Mouse (Mus musculus) frontal cortex, postnatal 25 days (tissue): Measurements from ENCODE around the gene Naip1.
A peak's percentile ranks its signal among the peaks of the same experiment; 100 is the strongest.
"Not testable (repeated sequence)": the region's sequence is repeated elsewhere in the genome, so short reads cannot be mapped to it uniquely, and the experiment has no call there.

ENCODE experiments used
- DNase-seq, 2 experiments: peaks; one replicate each; pipeline ENCODE4 v3.0.0; 2022; ENCODE audit warnings: low spot score in 2 of 2

Naip1 gene

DNA sequence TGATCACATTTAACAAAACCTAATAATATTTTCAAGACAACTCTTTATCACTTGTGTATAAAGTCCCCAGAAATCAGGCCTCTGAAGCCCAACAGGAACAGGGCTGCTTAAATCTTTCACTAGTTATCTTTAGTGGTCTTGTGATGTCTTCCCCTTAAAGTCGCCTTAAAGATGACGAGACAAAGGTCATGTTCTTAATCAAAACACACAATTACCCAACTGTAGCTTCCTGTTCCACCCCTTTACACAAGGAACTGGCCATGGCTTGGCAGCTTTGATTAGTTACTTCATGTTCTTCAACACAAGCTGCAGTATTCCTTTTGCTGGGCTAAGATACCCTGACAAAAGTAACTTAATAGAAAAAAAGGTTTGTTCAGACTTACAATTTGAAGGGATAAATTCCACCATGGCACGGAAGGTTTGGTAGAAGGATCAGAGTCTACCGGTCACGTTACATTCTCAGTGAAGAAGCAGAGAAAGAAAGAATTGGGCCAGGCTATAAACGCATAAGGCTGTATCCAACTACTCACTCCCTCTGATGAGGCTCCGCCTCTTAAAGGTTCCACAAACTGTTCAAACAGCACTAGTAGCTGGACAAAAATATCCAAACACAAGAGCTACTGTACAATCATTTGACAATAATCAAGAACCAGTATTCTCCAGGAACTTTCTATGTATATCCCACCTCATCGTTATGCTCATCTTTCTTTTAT is at the start of gene Naip1:
Naip1 (minus strand) TSS at position 455 of the 713 bp plus-strand sequence.
- not testable (repeated sequence) for DNase-seq

GRCm38 (mm10) chr13:100499625-100500024 is 47.0 kb upstream of the Naip1 start:
- not testable (repeated sequence) for DNase-seq

DNA sequence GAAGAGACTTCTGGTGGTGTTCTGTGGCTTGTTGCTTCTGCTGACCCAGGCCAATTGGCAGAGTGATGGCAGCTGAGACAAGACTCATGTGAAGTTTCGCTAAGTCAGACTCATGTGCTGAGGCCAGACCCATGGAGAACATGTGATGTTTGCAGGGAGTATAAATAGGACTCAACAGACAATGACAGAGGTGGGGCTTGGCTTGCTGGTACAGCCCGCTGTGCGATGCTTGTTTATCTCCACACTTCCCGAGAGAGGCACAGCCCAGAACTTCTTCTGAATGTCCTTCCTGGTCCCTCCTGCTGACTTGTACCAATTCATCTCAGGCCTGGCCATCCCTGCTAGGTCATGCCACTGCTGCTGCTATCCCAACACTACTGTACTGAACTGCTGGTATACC is 42.7 kb upstream of the Naip1 start:
- no peak for DNase-seq

DNA sequence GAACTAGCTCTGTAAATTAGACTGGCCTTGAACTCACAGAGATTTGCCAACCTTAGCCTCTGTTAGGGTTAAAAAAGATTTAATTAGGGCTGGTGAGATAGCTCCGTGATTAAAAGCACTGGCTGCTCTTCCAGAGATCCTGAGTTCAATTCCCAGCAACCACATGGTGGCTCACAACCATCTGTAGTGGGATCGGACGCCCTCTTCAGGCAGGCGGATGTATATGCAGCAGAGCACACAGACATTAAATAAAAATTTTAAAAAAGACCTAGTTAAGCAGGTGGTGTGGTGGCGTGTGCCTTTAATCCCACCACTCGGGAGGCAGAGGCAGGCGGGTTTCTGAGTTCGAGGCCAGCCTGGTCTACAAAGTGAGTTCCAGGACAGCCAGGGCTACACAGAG is 41.7 kb upstream of the Naip1 start:
- not testable (repeated sequence) for DNase-seq

DNA sequence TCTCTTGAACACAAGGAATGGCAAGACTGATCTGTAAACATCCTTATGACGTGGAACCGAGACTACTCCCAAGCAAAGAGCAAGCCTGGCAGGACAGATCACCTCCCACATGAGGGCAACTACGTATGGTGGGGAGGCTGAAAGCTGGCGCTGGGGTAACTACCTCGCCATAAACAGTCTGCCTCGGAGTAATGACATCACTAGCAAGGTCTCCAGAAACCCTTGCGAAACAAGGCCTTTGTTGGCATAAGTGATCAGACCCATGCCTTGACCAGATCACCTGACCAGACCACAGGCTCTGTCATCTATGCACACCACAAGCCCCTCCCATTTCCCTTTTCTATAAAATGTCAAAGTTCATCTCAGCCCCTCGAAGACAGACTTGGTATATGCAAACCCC is 40.6 kb upstream of the Naip1 start:
- no peak for DNase-seq

DNA sequence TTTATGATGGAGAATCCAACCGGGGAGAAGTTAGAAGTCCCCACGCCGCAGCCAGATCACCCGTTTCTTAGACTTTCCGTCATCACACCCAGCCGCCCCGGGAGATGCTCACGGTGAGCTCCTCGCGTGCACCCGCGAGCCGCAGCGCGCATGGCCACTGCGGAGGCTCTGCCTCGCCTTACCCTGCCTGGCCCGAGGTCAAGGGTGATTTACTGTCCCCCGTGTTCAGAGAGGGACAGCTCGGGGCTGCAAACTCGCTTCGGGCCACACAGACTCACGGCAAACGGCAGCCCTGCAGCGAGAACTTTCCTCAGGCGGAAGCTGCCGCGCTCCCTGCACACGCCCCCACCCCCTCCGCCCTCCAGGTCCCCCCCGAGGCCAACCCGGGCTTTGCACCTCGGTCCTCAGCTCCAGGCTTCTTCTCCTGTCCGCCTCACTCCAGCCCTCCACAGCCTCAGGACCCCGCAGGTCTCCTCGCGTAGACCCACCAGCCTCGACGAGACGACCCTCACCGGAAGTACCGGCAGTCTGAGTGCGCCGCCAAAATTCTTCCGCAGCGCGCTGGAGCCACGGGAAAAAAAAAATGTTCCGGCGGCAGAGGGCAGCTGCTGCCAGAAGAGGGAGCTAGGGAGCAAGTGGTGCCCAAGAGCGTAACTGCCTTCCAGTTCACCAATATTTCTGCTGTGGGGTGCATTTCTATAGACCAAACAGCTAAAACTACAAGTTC is 39.6 kb upstream of the Naip1 start, which contains the start of gene Gtf2h2:
Gtf2h2 (minus strand) TSS at position 519 of the 727 bp plus-strand sequence.
- DNase-seq = peak; percentile 68 to 86

DNA sequence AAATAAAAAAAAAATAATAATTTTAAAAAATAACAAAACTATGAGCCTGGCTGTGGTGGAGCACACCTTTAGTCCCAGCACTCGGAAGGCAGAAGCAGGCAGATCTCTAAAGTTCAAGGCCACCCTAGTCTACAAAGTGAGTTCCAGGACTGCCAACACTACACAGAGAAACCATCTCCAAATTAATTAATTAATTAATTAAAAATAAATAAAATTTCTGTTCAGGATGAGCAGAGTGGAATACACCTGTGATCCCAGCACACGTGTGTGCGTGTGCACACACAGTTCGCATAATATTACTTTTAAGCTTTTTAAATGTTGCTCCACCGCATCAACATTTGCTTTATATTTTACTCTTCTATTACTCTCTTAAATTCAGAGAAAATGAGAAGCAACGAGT is 39.0 kb upstream of the Naip1 start:
- DNase-seq = no peak

DNA sequence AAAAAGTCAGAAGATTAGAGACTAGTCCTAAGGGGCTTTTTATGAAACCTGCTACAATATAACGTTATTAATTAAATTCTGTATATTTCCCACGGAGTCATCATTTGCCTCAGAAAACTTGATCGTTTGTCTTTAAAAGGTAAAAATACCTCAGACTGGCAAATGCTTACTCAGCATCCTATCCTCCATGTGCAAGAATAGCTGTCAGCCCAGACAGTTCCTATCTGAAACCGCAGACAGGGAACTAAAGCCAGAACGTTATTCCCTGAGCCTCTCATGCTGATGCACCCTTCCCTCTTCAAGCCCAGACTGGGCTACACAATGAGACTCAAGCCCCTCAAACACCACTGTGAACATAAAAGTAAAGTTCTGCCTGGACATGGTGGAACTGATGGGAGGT is 37.8 kb upstream of the Naip1 start:
- no peak for DNase-seq

DNA sequence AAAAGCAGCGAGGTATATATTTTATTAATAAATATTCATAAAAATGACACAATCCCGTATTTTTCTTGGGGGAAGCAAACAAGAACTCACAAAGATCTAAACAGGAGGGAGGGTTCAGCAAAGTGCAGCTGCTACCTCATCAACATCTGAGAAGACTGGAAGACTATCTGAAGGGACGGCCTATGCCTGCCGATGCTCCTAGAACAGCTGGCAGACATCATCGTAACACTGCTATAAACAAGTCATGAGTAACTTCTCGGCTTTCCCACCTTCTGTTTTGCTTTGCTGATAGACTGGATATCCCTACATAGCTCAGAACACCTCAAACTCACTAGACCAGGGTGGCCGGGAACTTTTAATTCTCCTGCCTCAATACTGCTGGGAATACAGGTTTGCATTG is 30.9 kb upstream of the Naip1 start:
- no peak for DNase-seq

- no peak for DNase-seq
Observed at GRCm38 (mm10) chr13:100463527-100464222, 11.0 kb upstream of the Naip1 start.

DNA sequence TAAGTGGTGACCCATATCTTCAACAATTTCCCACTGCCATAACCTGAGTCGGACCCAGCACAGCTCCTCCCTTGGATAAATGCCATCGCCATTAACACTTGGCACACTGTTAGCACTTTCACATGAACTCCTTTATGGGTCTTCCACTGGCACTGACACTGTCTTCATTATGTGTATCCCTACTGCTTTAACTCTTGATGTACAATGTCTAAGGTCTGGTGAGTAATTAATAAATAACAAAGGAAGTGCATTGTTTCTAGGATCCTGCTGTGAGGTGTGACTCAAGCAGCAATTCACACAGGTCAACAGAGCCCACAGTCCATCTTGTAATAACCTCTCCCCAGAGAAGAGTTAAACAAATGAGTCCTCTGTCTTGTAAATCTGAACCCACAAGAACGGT is 8.7 kb upstream of the Naip1 start:
- no peak for DNase-seq

DNA sequence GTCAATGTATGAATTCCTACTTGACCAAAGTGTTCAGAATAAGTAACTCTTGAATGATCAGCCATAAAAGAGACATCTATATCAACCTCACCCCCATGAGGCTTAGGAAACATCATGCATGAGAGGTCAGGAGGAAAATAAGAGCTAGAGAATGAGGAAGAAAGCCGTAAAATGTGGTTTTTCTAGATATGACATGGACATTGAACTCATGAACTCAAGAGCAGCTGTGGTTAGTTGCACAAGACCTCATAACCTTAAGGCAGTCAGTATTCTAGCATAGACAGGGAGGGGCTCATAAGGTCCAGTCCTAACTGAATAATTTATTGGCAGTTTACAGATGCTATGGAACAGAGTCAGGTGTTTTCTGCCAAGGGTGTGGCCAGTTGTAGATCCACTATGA is 3.2 kb downstream of the Naip1 start:
- no peak for DNase-seq

- no peak for DNase-seq
Observed at GRCm38 (mm10) chr13:100440116-100440515, 12.6 kb downstream of the Naip1 start.

DNA sequence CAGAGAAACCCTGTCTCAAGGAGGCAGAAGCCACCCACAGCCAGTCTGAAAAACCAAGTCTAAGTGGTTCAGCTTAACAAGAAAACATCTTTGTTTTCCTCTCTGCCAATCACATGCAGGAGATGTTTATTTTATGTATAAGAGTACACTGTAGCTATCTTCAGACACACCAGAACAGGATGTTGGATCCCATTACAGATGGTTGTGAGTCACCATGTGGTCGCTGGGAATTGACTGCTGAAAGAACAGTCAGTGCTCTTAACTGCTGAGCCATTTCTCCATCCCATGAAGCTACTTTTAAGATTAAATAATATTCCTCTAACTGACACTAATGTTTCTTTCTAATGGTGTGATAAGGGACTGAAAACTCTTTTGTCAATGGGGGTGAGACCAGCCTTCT is 14.0 kb downstream of the Naip1 start:
- DNase-seq = no peak

GRCm38 (mm10) chr13:100437322-100437825 is 15.3 kb downstream of the Naip1 start:
- no peak for DNase-seq

DNA sequence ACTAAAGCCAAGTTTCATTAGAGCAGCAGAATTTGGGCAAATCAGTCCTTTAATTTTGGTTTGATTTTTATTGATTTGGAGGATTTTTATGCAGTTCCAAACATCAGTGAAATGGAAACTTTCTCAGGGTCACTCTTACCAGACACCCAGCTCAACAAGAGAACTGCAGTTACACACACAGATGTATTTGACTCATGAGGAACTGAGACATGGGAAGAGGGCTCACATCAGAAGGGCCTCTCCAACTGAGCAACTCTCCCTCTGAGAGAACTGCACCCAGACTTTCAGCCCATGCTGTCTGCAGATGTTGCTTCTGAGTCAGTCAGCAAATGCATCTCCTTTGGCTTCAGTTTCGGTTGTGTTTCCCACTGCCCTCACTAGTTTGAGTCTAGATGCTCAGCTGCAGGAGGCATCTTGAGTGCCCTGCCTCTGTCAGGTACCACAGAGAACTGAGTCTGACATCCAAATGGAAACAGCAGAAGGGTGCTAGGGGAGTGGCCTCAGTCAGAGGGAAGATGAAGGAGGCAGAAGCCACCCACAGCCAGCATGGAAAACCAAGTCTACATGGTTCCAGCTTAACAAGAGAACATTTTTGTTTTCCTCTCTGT is 16.0 kb downstream of the Naip1 start:
- not testable (repeated sequence) for DNase-seq

GRCm38 (mm10) chr13:100419958-100420357 is 32.7 kb downstream of the Naip1 start:
- not testable (repeated sequence) for DNase-seq

- DNase-seq = no peak
Observed at GRCm38 (mm10) chr13:100414428-100414827, 38.2 kb downstream of the Naip1 start.

GRCm38 (mm10) chr13:100409825-100410224 is 42.8 kb downstream of the Naip1 start:
- DNase-seq = no peak

DNA sequence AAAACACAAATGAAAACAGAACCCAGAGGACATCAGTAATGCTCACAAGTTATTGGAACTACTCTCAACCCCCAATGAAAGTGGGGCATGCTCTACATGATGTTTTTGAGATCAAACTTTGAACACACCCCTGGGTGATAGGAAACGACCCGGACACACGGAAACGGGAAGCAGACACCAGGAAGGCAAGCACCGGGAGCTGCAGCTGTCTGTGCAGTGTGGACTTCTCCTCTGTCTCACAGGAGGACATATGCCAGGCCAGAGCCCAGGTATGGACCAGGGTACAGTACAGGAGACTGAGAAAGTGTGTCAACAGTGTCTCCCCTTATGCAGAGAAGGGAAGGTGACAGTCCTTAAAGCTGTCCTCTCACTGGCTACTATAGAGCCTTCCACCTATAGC is 43.5 kb downstream of the Naip1 start:
- no peak for DNase-seq

GRCm38 (mm10) chr13:100408242-100408641 is 44.4 kb downstream of the Naip1 start:
- no peak for DNase-seq
